Mouse (Mus musculus) liver, postnatal 0 days (tissue): ENCODE results near the gene Rab34. TPM values are rescaled to one million over a fixed set of nuclear protein-coding genes. Genes with fewer than 3 reads are reported as not detected.
A peak's percentile ranks its signal among the peaks of the same experiment; 100 is the strongest.

ENCODE experiments used
- ATAC-seq: fragments of 200-750 bp; cut with Nextera tagmentation; 2 replicates; pipeline ENCODE4 v1.8.0; 2017; ENCODE audit warnings: mild to moderate bottlenecking, moderate library complexity
- DNase-seq: peaks from one replicate; pipeline ENCODE4 v3.0.0-alpha.2; 2016
- H3K27ac ChIP-seq: fragments of 300-500 bp; sonication (generic); 2 replicates; pipeline ENCODE4 v1.5.1; 2014; ENCODE audit warnings: antibody characterized with exemption, moderate library complexity, mild to moderate bottlenecking, low read depth
- H3K27me3 ChIP-seq: fragments of 300-500 bp; sonication (generic); 2 replicates; pipeline ENCODE4 v1.6.1; 2014; ENCODE audit warnings: low read length, control low read depth, mixed read lengths; ENCODE audit not compliant: insufficient read depth
- H3K36me3 ChIP-seq: fragments of 300-500 bp; sonication (generic); replicated peaks from 2 replicates; pipeline ENCODE4 v1.6.1; 2014; ENCODE audit warnings: mild to moderate bottlenecking, control low read depth, low read length, moderate library complexity, mixed read lengths; ENCODE audit not compliant: insufficient read depth
- H3K4me1 ChIP-seq: fragments of 300-500 bp; sonication (generic); 2 replicates; pipeline ENCODE4 v1.6.1; 2014; ENCODE audit warnings: antibody characterized with exemption, mild to moderate bottlenecking, control low read depth; ENCODE audit not compliant: insufficient read depth
- H3K4me2 ChIP-seq: fragments of 300-500 bp; sonication (generic); 2 replicates; pipeline ENCODE4 v1.6.1; 2014; ENCODE audit warnings: low read depth, mild to moderate bottlenecking, low read length, moderate library complexity, mixed read lengths
- H3K4me3 ChIP-seq: fragments of 300-500 bp; sonication (generic); 2 replicates; pipeline ENCODE4 v1.5.1; 2014; ENCODE audit warnings: low read depth, low read length
- H3K9ac ChIP-seq: fragments of 300-500 bp; sonication (generic); replicated peaks from 2 replicates; pipeline ENCODE4 v1.6.1; 2014; ENCODE audit warnings: mild to moderate bottlenecking, moderate library complexity
- H3K9me3 ChIP-seq: fragments of 300-500 bp; sonication (generic); 2 replicates; pipeline ENCODE4 v1.6.1; 2016; ENCODE audit warnings: mild to moderate bottlenecking, control low read depth, low read length, mixed read lengths
- CTCF ChIP-seq: sonication (generic); IDR thresholded peaks from 2 replicates; pipeline ENCODE4 v1.5.1; 2016; ENCODE audit warnings: antibody characterized with exemption, low read depth
- EP300 ChIP-seq: IDR thresholded peaks from 2 replicates; pipeline ENCODE4 v1.6.1; 2016; ENCODE audit warnings: antibody characterized with exemption, low read depth, mild to moderate bottlenecking
- WGBS: fragments of 180-500 bp; shearing (Covaris S2); extraction: QIAGEN DNeasy Blood & Tissue Kit; methylation state at CpG from one replicate; pipeline ENCODE4 v1.1.7; 2014; ENCODE audit not compliant: insufficient replicate concordance; 5-methylcytosine and 5-hydroxymethylcytosine counted together
- polyA plus RNA-seq: library from polyadenylated mRNA; unstranded; fragments of >200 nt; fragmentation: Nextera tagmentation; extraction: Ambion mirVana; gene quantifications from 2 replicates; pipeline ENCODE4 v1.2.1, GENCODE M21; 2015

Gene Rab34
- polyA plus RNA-seq, 1 experiment from 2014 or later = 28.9 TPM

- no peak for TF ChIP-seq EP300
- no peak for TF ChIP-seq CTCF
- peaks cover 28% of the 10 kb centered on the region for H3K4me1 ChIP-seq
- WGBS = 92% methylated on average over 18 of the region's 18 CpGs
Observed at GRCm38 (mm10) chr11:78160171-78160570, 28.1 kb upstream of the Rab34 start.

GRCm38 (mm10) chr11:78160675-78161074 lies 27.6 kb upstream of the Rab34 start:
- DNase-seq (peak; percentile 15), ATAC-seq (no peak)
- H3K27me3 ChIP-seq = no peaks in the 10 kb centered on the region
- no peaks in the 10 kb centered on the region for H3K9me3 ChIP-seq
- H3K4me3 ChIP-seq = no peak overlapping the region
- peaks cover 30% of the 10 kb centered on the region for H3K4me1 ChIP-seq
- no peak overlapping the region for H3K4me2 ChIP-seq
- WGBS = 76% methylated on average over 3 of the region's 3 CpGs
- H3K27ac ChIP-seq = no peak overlapping the region
- peaks cover 49% of the 10 kb centered on the region for H3K36me3 ChIP-seq
- no peak overlapping the region for H3K9ac ChIP-seq
- TF ChIP-seq EP300 = no peak
- TF ChIP-seq CTCF = no peak

More at GRCm38 (mm10) chr11:78160171-78160570, 28.1 kb upstream of the Rab34 start:
- no peak overlapping the region for H3K9ac ChIP-seq
- peaks cover 51% of the 10 kb centered on the region for H3K36me3 ChIP-seq
- no peaks in the 10 kb centered on the region for H3K9me3 ChIP-seq
- no peak overlapping the region for H3K27ac ChIP-seq
- ATAC-seq (no peak), DNase-seq (peak; percentile 14)
- no peaks in the 10 kb centered on the region for H3K27me3 ChIP-seq
- no peak overlapping the region for H3K4me2 ChIP-seq
- H3K4me3 ChIP-seq = no peak overlapping the region

GRCm38 (mm10) chr11:78161169-78161568 lies 27.1 kb upstream of the Rab34 start:
- H3K27me3 ChIP-seq = no peaks in the 10 kb centered on the region
- ATAC-seq (no peak), DNase-seq (peak; percentile 13)
- no peak overlapping the region for H3K4me3 ChIP-seq
- peaks cover 35% of the 10 kb centered on the region for H3K4me1 ChIP-seq
- 80% methylated on average over 14 of the region's 14 CpGs for WGBS
- H3K27ac ChIP-seq = no peak overlapping the region
- H3K9me3 ChIP-seq = no peaks in the 10 kb centered on the region
- TF ChIP-seq CTCF = no peak
- no peak for TF ChIP-seq EP300
- no peak overlapping the region for H3K4me2 ChIP-seq
- peaks cover 46% of the 10 kb centered on the region for H3K36me3 ChIP-seq
- H3K9ac ChIP-seq = no peak overlapping the region

- 51% methylated on average over 4 of the region's 4 CpGs for WGBS
- Histone ChIP-seq H3K9me3 (no peaks in the 10 kb centered on the region), H3K4me1 (peaks cover 41% of the 10 kb centered on the region), H3K4me3 (no peak overlapping the region), H3K9ac (no peak overlapping the region), H3K27ac (peak overlapping the region; percentile 16; the same call in 1 of the 2 replicates), H3K4me2 (no peak overlapping the region), H3K27me3 (no peaks in the 10 kb centered on the region), H3K36me3 (peaks cover 44% of the 10 kb centered on the region)
- no peak for TF ChIP-seq EP300
- TF ChIP-seq CTCF = no peak
- ATAC-seq (no peak), DNase-seq (peak; percentile 13)
Observed at GRCm38 (mm10) chr11:78161968-78162367, 26.3 kb upstream of the Rab34 start.

- WGBS = 71% methylated on average over 6 of the region's 6 CpGs
- H3K27ac ChIP-seq = 0 out of 2 replicates have a peak overlapping the region, but pooled peaks have one; percentile 16
- no peak for TF ChIP-seq CTCF
- peaks cover 39% of the 10 kb centered on the region for H3K36me3 ChIP-seq
- peaks cover 42% of the 10 kb centered on the region for H3K4me1 ChIP-seq
- no peaks in the 10 kb centered on the region for H3K9me3 ChIP-seq
- DNase-seq = no peak
- no peak for ATAC-seq
- no peak overlapping the region for H3K4me3 ChIP-seq
- H3K4me2 ChIP-seq = peak overlapping the region; percentile 100; the same call in 1 of the 2 replicates
- no peaks in the 10 kb centered on the region for H3K27me3 ChIP-seq
- peak overlapping the region; percentile 87; the same call in 1 of the 2 replicates for H3K9ac ChIP-seq
Observed at GRCm38 (mm10) chr11:78162504-78162903, 25.7 kb upstream of the Rab34 start.

GRCm38 (mm10) chr11:78163045-78163444 lies 25.2 kb upstream of the Rab34 start:
- H3K4me3 ChIP-seq = 0 out of 2 replicates have a peak overlapping the region, but pooled peaks have one; percentile 96
- H3K27me3 ChIP-seq = no peaks in the 10 kb centered on the region
- peak overlapping the region; percentile 87 for H3K9ac ChIP-seq
- ATAC-seq = no peak
- no peak for DNase-seq
- no peaks in the 10 kb centered on the region for H3K9me3 ChIP-seq
- H3K36me3 ChIP-seq = peaks cover 36% of the 10 kb centered on the region
- peaks cover 44% of the 10 kb centered on the region for H3K4me1 ChIP-seq
- peak overlapping the region; percentile 100 for H3K4me2 ChIP-seq
- peak overlapping the region; percentile 90; the same call in 1 of the 2 replicates for H3K27ac ChIP-seq
- WGBS = 88% methylated on average over 2 of the region's 2 CpGs
- TF ChIP-seq EP300 (no peak), CTCF (no peak)
